Mouse (Mus musculus) bone marrow, adult 2 months (tissue): Measurements from ENCODE around the gene Sdccag8. TPM values are rescaled to one million over a fixed set of nuclear protein-coding genes. Genes with fewer than 3 reads are reported as not detected.

Experiments used
- H3K27ac ChIP-seq: fragments of 200-500 bp; 2 replicates; pipeline ENCODE4 v1.5.1; 2012; ENCODE audit warnings: low read depth, mild to moderate bottlenecking, control low read depth, inconsistent platforms, low read length; ENCODE audit not compliant: control insufficient read depth, poor library complexity, insufficient read depth
- H3K4me1 ChIP-seq: fragments of 200-500 bp; 2 replicates; pipeline ENCODE4 v1.6.1; 2011; ENCODE audit warnings: low read length; ENCODE audit not compliant: control insufficient read depth, insufficient read depth
- H3K4me3 ChIP-seq: fragments of 200-500 bp; replicated peaks from 2 replicates; pipeline ENCODE3; 2011; ENCODE audit warnings: mild to moderate bottlenecking, low read depth, low read length, control low read depth; ENCODE audit not compliant: control insufficient read depth
- CTCF ChIP-seq: fragments of 200-500 bp; IDR thresholded peaks from 2 replicates; pipeline ENCODE4 v1.5.1; 2011; ENCODE audit warnings: low read length, control low read depth; ENCODE audit not compliant: control insufficient read depth, insufficient read depth
- POLR2A ChIP-seq: fragments of 200-500 bp; IDR thresholded peaks from 2 replicates; pipeline ENCODE4 v1.6.1; 2011; ENCODE audit warnings: low read depth, mild to moderate bottlenecking, control low read depth, low read length, borderline replicate concordance; ENCODE audit not compliant: control insufficient read depth
- WGBS: fragments of 180-500 bp; shearing (Covaris S2); methylation state at CpG from one replicate; pipeline ENCODE4 v1.1.7; 2018; 5-methylcytosine and 5-hydroxymethylcytosine counted together
- polyA plus RNA-seq: library from polyadenylated mRNA; stranded (reverse); fragments of >200 nt; gene quantifications from 2 replicates; pipeline ENCODE4 v1.2.4, GENCODE M21; 2011; ENCODE audit warnings: low replicate concordance; ENCODE audit not compliant: missing spikeins, insufficient read depth, insufficient read length

Gene Sdccag8
- polyA plus RNA-seq, 1 experiment, result 9.2 TPM

DNA sequence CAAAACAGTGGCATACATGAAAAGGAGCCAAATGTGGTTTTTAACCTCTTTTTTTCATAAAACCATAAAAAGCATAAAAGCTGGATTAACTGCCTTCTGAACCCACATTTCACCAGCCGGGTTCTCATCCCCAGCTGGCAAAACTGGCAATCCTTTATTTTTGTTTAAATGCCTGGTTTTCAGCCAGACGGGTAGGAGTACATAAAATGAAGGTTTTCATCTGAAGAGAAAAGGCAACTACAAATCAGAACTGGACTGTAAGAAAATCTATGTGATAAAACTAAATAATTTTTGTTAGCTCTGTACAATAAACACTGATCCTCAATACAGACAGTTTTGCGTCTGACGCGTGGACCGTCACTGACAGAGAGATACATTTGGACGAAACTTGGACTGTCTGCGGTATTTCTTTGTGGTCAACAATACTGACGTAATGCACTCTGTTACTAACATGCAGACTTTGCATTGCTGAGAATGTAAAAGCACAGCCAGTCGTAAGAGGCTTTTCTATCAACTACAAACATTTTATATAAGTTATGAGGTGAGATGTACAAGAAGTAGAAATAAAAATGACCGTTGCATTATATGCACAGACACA lies 237.0 kb downstream of the Sdccag8 start:
- no peak for TF ChIP-seq POLR2A
- no peak for TF ChIP-seq CTCF
- 82% methylated on average over 11 of the region's 11 CpGs for WGBS
- Histone ChIP-seq H3K4me1 (no peaks in the 10 kb centered on the region), H3K4me3 (no peak overlapping the region), H3K27ac (no peak overlapping the region)

DNA sequence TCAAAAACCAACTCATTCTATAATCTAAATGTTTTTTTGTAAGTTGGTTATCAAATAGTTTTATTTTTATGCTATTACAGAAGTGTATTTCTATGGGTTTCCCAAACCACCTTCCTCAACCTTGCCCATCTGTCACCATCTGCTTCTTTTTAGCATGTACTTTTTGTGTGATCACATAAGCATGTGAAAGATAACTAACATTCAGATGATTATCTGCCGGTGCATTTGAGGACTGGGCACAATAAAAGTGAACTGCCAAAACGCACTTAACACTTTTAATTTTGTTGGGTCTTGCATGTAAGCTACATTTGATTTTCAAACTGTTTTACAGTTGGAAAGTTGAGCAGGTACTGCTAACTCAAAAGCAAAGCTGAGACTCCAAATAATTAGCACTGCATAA lies 240.4 kb downstream of the Sdccag8 start:
- H3K27ac ChIP-seq, result no peak overlapping the region
- H3K4me3 ChIP-seq, result no peak overlapping the region
- H3K4me1 ChIP-seq, result no peaks in the 10 kb centered on the region
- TF ChIP-seq POLR2A (no peak), CTCF (no peak)
- WGBS, result 80% methylated on average over 2 of the region's 2 CpGs

DNA sequence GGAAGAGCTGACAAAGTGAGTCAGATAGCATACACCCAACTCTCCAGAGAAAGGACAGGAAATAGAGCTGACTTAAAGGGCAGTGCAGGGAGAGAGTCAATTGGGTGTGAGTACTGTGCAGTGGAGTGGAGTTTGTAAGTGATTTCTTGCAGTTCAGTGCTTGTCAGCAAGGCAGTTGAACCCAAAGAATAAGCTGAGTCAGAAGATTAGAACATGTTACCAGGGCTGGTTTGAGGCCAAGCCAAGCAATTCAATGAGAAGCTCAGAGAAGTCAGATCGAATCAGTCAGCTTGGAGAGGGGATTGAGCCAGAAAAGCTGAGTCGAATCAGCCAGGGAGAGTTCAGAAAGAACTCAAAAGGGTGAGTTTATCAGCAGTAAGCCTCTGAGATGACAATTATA lies 247.3 kb downstream of the Sdccag8 start:
- no peak for TF ChIP-seq POLR2A
- no peaks in the 10 kb centered on the region; the same call in 1 of the 2 replicates for H3K4me1 ChIP-seq
- H3K4me3 ChIP-seq, result no peak overlapping the region
- H3K27ac ChIP-seq, result no peak overlapping the region
- WGBS, result 86% methylated on average over 2 of the region's 2 CpGs

DNA sequence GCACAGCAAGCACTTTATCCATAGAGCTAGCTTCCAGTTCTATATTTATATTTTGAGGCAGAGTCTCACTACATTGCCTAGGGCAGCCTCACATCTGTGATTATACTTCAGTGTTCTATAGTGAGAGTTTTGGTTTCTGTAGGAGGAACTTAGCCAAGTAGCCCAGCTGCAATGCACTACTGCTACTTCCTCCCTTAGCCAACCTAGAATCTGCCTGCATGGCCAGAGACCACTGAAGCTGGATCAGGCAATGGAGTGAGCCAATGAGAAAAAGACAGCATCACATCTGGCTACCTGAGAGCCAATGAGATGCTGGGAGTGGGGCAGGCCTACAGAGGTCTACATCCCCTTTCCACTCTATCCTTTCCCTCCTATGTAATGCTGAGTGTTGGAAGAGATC lies 251.3 kb downstream of the Sdccag8 start:
- Histone ChIP-seq H3K4me3 (no peak overlapping the region), H3K27ac (no peak overlapping the region), H3K4me1 (no peaks in the 10 kb centered on the region; the same call in 1 of the 2 replicates)
- TF ChIP-seq CTCF, result no peak
- no peak for TF ChIP-seq POLR2A

DNA sequence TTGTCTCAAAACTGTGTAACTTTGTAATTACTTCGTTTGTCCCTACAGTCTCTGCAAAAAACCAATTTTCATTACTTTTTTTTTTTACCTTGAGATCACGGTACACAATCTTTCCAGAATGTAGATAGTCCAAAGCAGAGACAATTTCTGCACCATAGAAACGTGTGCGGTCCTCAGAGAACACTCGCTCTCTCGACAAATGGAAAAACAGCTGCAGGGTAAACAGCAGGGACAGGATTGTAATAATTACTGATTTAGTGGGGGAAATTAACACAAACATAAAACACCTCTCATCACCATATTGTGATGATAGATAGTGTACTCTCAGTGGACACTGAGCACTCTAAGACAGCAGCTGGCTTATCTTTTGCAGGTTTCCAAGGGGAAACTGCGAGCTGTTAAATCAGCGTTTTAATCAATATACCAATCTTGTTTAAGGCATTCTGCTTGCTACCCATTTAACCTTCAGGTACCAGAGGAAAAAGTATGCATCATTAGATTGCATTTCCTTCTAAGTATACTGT lies 252.7 kb downstream of the Sdccag8 start:
- TF ChIP-seq POLR2A (no peak), CTCF (no peak)
- no peaks in the 10 kb centered on the region; the same call in 1 of the 2 replicates for H3K4me1 ChIP-seq
- H3K27ac ChIP-seq, result no peak overlapping the region
- 89% methylated on average over 8 of the region's 8 CpGs for WGBS
- no peak overlapping the region for H3K4me3 ChIP-seq

DNA sequence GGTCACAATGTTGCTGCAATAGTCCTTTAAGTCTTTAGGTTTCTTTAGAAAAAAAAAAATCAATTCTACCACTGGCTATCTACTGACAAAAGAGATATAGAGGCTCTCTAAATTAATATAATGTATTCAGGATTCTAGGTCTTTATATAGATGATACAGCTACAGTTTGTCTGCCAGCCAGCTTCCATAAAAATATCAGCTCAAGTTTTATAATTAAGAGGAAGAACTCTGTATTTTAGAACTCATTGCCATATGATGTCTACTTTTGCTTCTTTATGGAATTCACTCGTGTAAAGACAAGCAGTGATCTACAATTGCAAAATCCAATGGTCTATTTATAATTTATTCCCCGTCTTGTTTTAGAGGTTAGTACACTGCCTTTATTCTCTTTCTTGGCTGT lies 254.7 kb downstream of the Sdccag8 start:
- H3K4me1 ChIP-seq, result no peaks in the 10 kb centered on the region; the same call in 1 of the 2 replicates
- no peak overlapping the region for H3K4me3 ChIP-seq
- TF ChIP-seq POLR2A (no peak), CTCF (no peak)
- WGBS, result 62% methylated on average over 2 of the region's 2 CpGs
- H3K27ac ChIP-seq, result no peak overlapping the region

Other genes starting within 250 kb of the Sdccag8 start
- 6.3 and 12.1 TPM in 2 replicates for gene Cep170, start 593 bp upstream of the Sdccag8 start, polyA plus RNA-seq